Mouse (Mus musculus): ENCODE measurements around the gene Arhgap15.

GRCm38 (mm10) chr2:44076570-44076969 lies 327.9 kb downstream of the Arhgap15 start:
- TF ChIP-seq CTCF (IDR thresholded peaks at IDR 0.05; ENCODE audit: extremely low read depth, insufficient read length, insufficient replicate concordance, low read depth, low read length) (no peak), POLR2A (IDR thresholded peaks at IDR 0.05; ENCODE audit: low read depth, low read length) (no peak)

Measured in small intestine, adult 2 months (tissue).